Mouse (Mus musculus) mesoderm, embryonic 11.5 days (tissue): ENCODE measurements around the gene Luc7l.
"Not testable (repeated sequence)": the region's sequence is repeated elsewhere in the genome, so short reads cannot be mapped to it uniquely, and the experiment has no call there.

Experiments
- DNase-seq: peaks from one replicate; pipeline ENCODE4 v3.0.0-alpha.2; 2012; ENCODE audit warnings: low read depth, low spot score

Luc7l gene

GRCm38 (mm10) chr17:26253399-26253798 lies 703 bp downstream of the Luc7l start:
- DNase-seq = no peak

- DNase-seq = no peak
Observed at GRCm38 (mm10) chr17:26255313-26255712, 2.6 kb downstream of the Luc7l start.

- DNase-seq = no peak
Observed at GRCm38 (mm10) chr17:26261826-26262225, 9.1 kb downstream of the Luc7l start.

GRCm38 (mm10) chr17:26262384-26262783 lies 9.7 kb downstream of the Luc7l start:
- no peak for DNase-seq

- DNase-seq = no peak
Observed at GRCm38 (mm10) chr17:26268851-26269250, 16.2 kb downstream of the Luc7l start.

- DNase-seq = not testable (repeated sequence)
Observed at GRCm38 (mm10) chr17:26269577-26269976, 16.9 kb downstream of the Luc7l start.

GRCm38 (mm10) chr17:26272586-26272985 lies 19.9 kb downstream of the Luc7l start:
- no peak for DNase-seq

- DNase-seq = no peak
Observed at GRCm38 (mm10) chr17:26275933-26276332, 23.2 kb downstream of the Luc7l start.

GRCm38 (mm10) chr17:26276711-26277110 lies 24.0 kb downstream of the Luc7l start:
- DNase-seq = peak; percentile 41

GRCm38 (mm10) chr17:26286199-26286955 lies 33.7 kb downstream of the Luc7l start:
- no peak for DNase-seq

- DNase-seq = no peak
Observed at GRCm38 (mm10) chr17:26289475-26289874, 36.8 kb downstream of the Luc7l start.

- not testable (repeated sequence) for DNase-seq
Observed at GRCm38 (mm10) chr17:26298318-26298717, 45.6 kb downstream of the Luc7l start.

- peak; percentile 68 for DNase-seq
Observed at GRCm38 (mm10) chr17:26314291-26314690, 61.6 kb downstream of the Luc7l start.

- no peak for DNase-seq
Observed at GRCm38 (mm10) chr17:26315474-26315873, 62.8 kb downstream of the Luc7l start.

- no peak for DNase-seq
Observed at GRCm38 (mm10) chr17:26318441-26318840, 65.7 kb downstream of the Luc7l start.
